8 mouse cellular contexts compared by ENCODE assay signal in genomic region chr6:115991881-115992620, GRCm38 (mm10). TPM values are rescaled to one million over a fixed set of nuclear protein-coding genes. Genes with fewer than 3 reads are reported as not detected.
DNase-seq lines count a peak whose midpoint lies in the region; ATAC-seq lines count a peak whose summit lies in the region.

No protein-coding gene starts in this region.

- no peak for ATAC-seq in liver, embryonic 16.5 days (ENCODE audit: low read depth)

- no peak overlapping the region for H3K9ac ChIP-seq in liver, embryonic 16.5 days (ENCODE audit: low read depth, low read length)

- 43% methylated on average over 10 of the region's 10 CpGs for WGBS in liver, embryonic 16.5 days (ENCODE audit: insufficient replicate concordance)

- no peaks in the 10 kb centered on the region for H3K9me3 ChIP-seq in liver, embryonic 16.5 days (replicated peaks; ENCODE audit: control insufficient read depth, low read length)

- H3K4me3 ChIP-seq in liver, embryonic 16.5 days (ENCODE audit: low read depth, low read length) = peak overlapping the region; percentile 28

- peaks cover 14% of the 10 kb centered on the region for H3K4me1 ChIP-seq in liver, embryonic 16.5 days (ENCODE audit: control insufficient read depth, low read depth, low read length)

- H3K36me3 ChIP-seq in liver, embryonic 16.5 days (ENCODE audit: control insufficient read depth, insufficient read depth) = no peaks in the 10 kb centered on the region

- H3K4me2 ChIP-seq in liver, embryonic 16.5 days (ENCODE audit: low read depth, low read length) = no peak overlapping the region

- H3K27ac ChIP-seq in liver, embryonic 16.5 days (ENCODE audit: low read length) = no peak overlapping the region

- DNase-seq in adrenal gland, postnatal 14 days = peak; percentile 59
- no peak for DNase-seq in adrenal gland, adult 18-20 months (ENCODE audit: low spot score in 2 of 2)
- peak; percentile 42 for DNase-seq in thymus, postnatal 25 days
- DNase-seq in thymus, postnatal 10 days (ENCODE audit: low spot score in 2 of 2) = no peak
- DNase-seq in ovary, adult 18-20 months (ENCODE audit: low spot score) = no peak
- no peak for DNase-seq in left cerebral cortex, adult 9 months (ENCODE audit: low spot score in 2 of 2)
- DNase-seq in B cell, adult 2 months = no peak

- peaks cover 51% of the 10 kb centered on the region for H3K27me3 ChIP-seq in liver, embryonic 16.5 days (ENCODE audit: control insufficient read depth, insufficient read depth, low read depth, low read length)

RNA-seq across cellular contexts. Expression of gene Plxnd1, which starts 2.8 kb away (rescaled TPM):
- total RNA-seq in adrenal gland, postnatal 14 days (2021) = 154 and 173 TPM in 2 replicates
- total RNA-seq in adrenal gland, adult 18-20 months (2021) = 100 to 1,000 TPM; 116 to 135 TPM
- 7.3 and 9.7 TPM in 2 replicates for polyA plus RNA-seq in liver, embryonic 16.5 days (2015; fragmentation: Nextera tagmentation; extraction: Ambion mirVana)

RNA-seq across cellular contexts. Expression of gene H1foo, which starts 47.3 kb away (rescaled TPM):
- total RNA-seq in adrenal gland, postnatal 14 days (2021) = not detected in 2 replicates
- total RNA-seq in adrenal gland, adult 18-20 months (2021) = not detected
- polyA plus RNA-seq in liver, embryonic 16.5 days (2015; fragmentation: Nextera tagmentation; extraction: Ambion mirVana) = not detected in 2 replicates

Comparison
In these comparisons a context has a peak if more than half of its experiments do, and no peak if none do; other contexts are left out.
1. DNase-seq: peak in adrenal gland, postnatal 14 days (single experiment) and thymus, postnatal 25 days (single experiment); none in adrenal gland, adult 18-20 months (0 of 2), thymus, postnatal 10 days (0 of 2), ovary, adult 18-20 months (single experiment), left cerebral cortex, adult 9 months (0 of 2) and B cell, adult 2 months (0 of 2).